Mouse (Mus musculus) liver, postnatal 0 days (tissue): Measurements from ENCODE around the gene Zfp36l2. TPM values are rescaled to one million over a fixed set of nuclear protein-coding genes. Genes with fewer than 3 reads are reported as not detected.

Experiments
- ATAC-seq: fragments of 200-750 bp; cut with Nextera tagmentation; 2 replicates; pipeline ENCODE4 v1.8.0; 2017; ENCODE audit warnings: mild to moderate bottlenecking, moderate library complexity
- DNase-seq: peaks from one replicate; pipeline ENCODE4 v3.0.0-alpha.2; 2016
- H3K27ac ChIP-seq: fragments of 300-500 bp; sonication (generic); 2 replicates; pipeline ENCODE4 v1.5.1; 2014; ENCODE audit warnings: antibody characterized with exemption, moderate library complexity, mild to moderate bottlenecking, low read depth
- H3K27me3 ChIP-seq: fragments of 300-500 bp; sonication (generic); 2 replicates; pipeline ENCODE4 v1.6.1; 2014; ENCODE audit warnings: low read length, control low read depth, mixed read lengths; ENCODE audit not compliant: insufficient read depth
- H3K36me3 ChIP-seq: fragments of 300-500 bp; sonication (generic); replicated peaks from 2 replicates; pipeline ENCODE4 v1.6.1; 2014; ENCODE audit warnings: mild to moderate bottlenecking, control low read depth, low read length, moderate library complexity, mixed read lengths; ENCODE audit not compliant: insufficient read depth
- H3K4me1 ChIP-seq: fragments of 300-500 bp; sonication (generic); 2 replicates; pipeline ENCODE4 v1.6.1; 2014; ENCODE audit warnings: antibody characterized with exemption, mild to moderate bottlenecking, control low read depth; ENCODE audit not compliant: insufficient read depth
- H3K4me2 ChIP-seq: fragments of 300-500 bp; sonication (generic); 2 replicates; pipeline ENCODE4 v1.6.1; 2014; ENCODE audit warnings: low read depth, mild to moderate bottlenecking, low read length, moderate library complexity, mixed read lengths
- H3K4me3 ChIP-seq: fragments of 300-500 bp; sonication (generic); 2 replicates; pipeline ENCODE4 v1.5.1; 2014; ENCODE audit warnings: low read depth, low read length
- H3K9ac ChIP-seq: fragments of 300-500 bp; sonication (generic); replicated peaks from 2 replicates; pipeline ENCODE4 v1.6.1; 2014; ENCODE audit warnings: mild to moderate bottlenecking, moderate library complexity
- H3K9me3 ChIP-seq: fragments of 300-500 bp; sonication (generic); 2 replicates; pipeline ENCODE4 v1.6.1; 2016; ENCODE audit warnings: mild to moderate bottlenecking, control low read depth, low read length, mixed read lengths
- CTCF ChIP-seq: sonication (generic); IDR thresholded peaks from 2 replicates; pipeline ENCODE4 v1.5.1; 2016; ENCODE audit warnings: antibody characterized with exemption, low read depth
- EP300 ChIP-seq: IDR thresholded peaks from 2 replicates; pipeline ENCODE4 v1.6.1; 2016; ENCODE audit warnings: antibody characterized with exemption, low read depth, mild to moderate bottlenecking
- WGBS: fragments of 180-500 bp; shearing (Covaris S2); extraction: QIAGEN DNeasy Blood & Tissue Kit; methylation state at CpG from one replicate; pipeline ENCODE4 v1.1.7; 2014; ENCODE audit not compliant: insufficient replicate concordance; 5-methylcytosine and 5-hydroxymethylcytosine counted together
- polyA plus RNA-seq: library from polyadenylated mRNA; unstranded; fragments of >200 nt; fragmentation: Nextera tagmentation; extraction: Ambion mirVana; gene quantifications from 2 replicates; pipeline ENCODE4 v1.2.1, GENCODE M21; 2015

The Zfp36l2 gene
- polyA plus RNA-seq, 1 experiment from 2014 or later, result 7.6 TPM

GRCm38 (mm10) chr17:84163066-84163785, 24.5 kb downstream of the Zfp36l2 start:
- H3K9me3 ChIP-seq, result no peaks in the 10 kb centered on the region
- TF ChIP-seq CTCF, result no peak
- TF ChIP-seq EP300, result no peak
- H3K4me3 ChIP-seq, result no peak overlapping the region
- 69% methylated on average over 12 of the region's 12 CpGs for WGBS
- H3K4me2 ChIP-seq, result no peak overlapping the region
- peak overlapping the region; percentile 44 for H3K27ac ChIP-seq
- no peak for DNase-seq
- no peaks in the 10 kb centered on the region for H3K36me3 ChIP-seq
- H3K9ac ChIP-seq, result no peak overlapping the region
- ATAC-seq, result no peak
- peaks cover 43% of the 10 kb centered on the region for H3K4me1 ChIP-seq
- H3K27me3 ChIP-seq, result no peaks in the 10 kb centered on the region

- TF ChIP-seq EP300, result no peak
- no peak for TF ChIP-seq CTCF
- Histone ChIP-seq H3K4me3 (no peak overlapping the region), H3K4me2 (no peak overlapping the region), H3K9me3 (no peaks in the 10 kb centered on the region), H3K27ac (peak overlapping the region; percentile 71), H3K36me3 (no peaks in the 10 kb centered on the region), H3K27me3 (no peaks in the 10 kb centered on the region), H3K4me1 (peaks cover 52% of the 10 kb centered on the region), H3K9ac (no peak overlapping the region)
- WGBS, result 83% methylated on average over 8 of the region's 8 CpGs
- no peak for DNase-seq
- no peak for ATAC-seq
Measured at GRCm38 (mm10) chr17:84162211-84162760, 25.5 kb downstream of the Zfp36l2 start.

GRCm38 (mm10) chr17:84161231-84161854, 26.4 kb downstream of the Zfp36l2 start:
- Histone ChIP-seq H3K9ac (0 out of 2 replicates have a peak overlapping the region, but pooled peaks have one; percentile 28), H3K27ac (peak overlapping the region; percentile 71), H3K27me3 (no peaks in the 10 kb centered on the region), H3K36me3 (no peaks in the 10 kb centered on the region), H3K4me2 (no peak overlapping the region), H3K4me1 (peaks cover 55% of the 10 kb centered on the region), H3K4me3 (no peak overlapping the region), H3K9me3 (no peaks in the 10 kb centered on the region)
- DNase-seq (peak; percentile 52), ATAC-seq (peak; percentile 35)
- TF ChIP-seq CTCF, result no peak
- peak; percentile 55 for TF ChIP-seq EP300
- WGBS, result 24% methylated on average over 6 of the region's 6 CpGs

DNA sequence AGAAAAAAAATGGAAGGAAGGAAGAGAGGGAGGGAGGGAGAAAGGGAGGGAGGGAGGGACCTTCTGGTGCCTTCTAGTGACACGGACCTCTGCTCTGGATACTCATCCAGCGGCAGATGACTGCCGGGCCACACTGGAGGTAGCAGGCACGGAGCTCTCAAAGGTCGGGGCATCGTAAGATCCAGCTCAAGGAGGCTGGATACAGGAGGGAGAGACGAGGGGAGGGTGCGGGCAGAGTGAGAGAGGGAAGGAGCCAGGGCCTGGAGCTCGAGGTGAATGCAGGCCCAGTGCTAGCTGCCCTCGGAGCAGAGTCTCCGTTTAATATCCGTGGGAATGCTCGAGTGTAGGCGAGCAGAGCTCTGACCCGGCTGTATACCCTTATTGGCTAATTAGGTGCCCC, 28.9 kb downstream of the Zfp36l2 start:
- Histone ChIP-seq H3K4me3 (no peak overlapping the region), H3K9ac (no peak overlapping the region), H3K4me1 (peaks cover 68% of the 10 kb centered on the region), H3K27ac (no peak overlapping the region), H3K9me3 (no peaks in the 10 kb centered on the region), H3K27me3 (no peaks in the 10 kb centered on the region), H3K36me3 (no peaks in the 10 kb centered on the region), H3K4me2 (no peak overlapping the region)
- 80% methylated on average over 15 of the region's 15 CpGs for WGBS
- no peak for TF ChIP-seq CTCF
- TF ChIP-seq EP300, result no peak
- no peak for DNase-seq
- ATAC-seq, result no peak

- no peak for DNase-seq
- H3K36me3 ChIP-seq, result no peaks in the 10 kb centered on the region
- H3K9ac ChIP-seq, result no peak overlapping the region
- WGBS, result 73% methylated on average over 12 of the region's 12 CpGs
- no peak overlapping the region for H3K4me2 ChIP-seq
- H3K27me3 ChIP-seq, result no peaks in the 10 kb centered on the region
- no peaks in the 10 kb centered on the region for H3K9me3 ChIP-seq
- no peak for ATAC-seq
- 0 out of 2 replicates have a peak overlapping the region, but pooled peaks have one; percentile 72 for H3K27ac ChIP-seq
- H3K4me1 ChIP-seq, result peaks cover 73% of the 10 kb centered on the region
- TF ChIP-seq EP300, result no peak
- no peak overlapping the region for H3K4me3 ChIP-seq
Measured at GRCm38 (mm10) chr17:84158461-84158795, 29.3 kb downstream of the Zfp36l2 start.

GRCm38 (mm10) chr17:84157743-84158460, 29.8 kb downstream of the Zfp36l2 start:
- Histone ChIP-seq H3K4me3 (no peak overlapping the region), H3K9me3 (no peaks in the 10 kb centered on the region), H3K27me3 (no peaks in the 10 kb centered on the region), H3K27ac (peak overlapping the region; percentile 72), H3K4me2 (peak overlapping the region; percentile 30; the same call in 1 of the 2 replicates), H3K4me1 (peaks cover 78% of the 10 kb centered on the region), H3K9ac (no peak overlapping the region), H3K36me3 (no peaks in the 10 kb centered on the region)
- TF ChIP-seq EP300, result no peak
- no peak for TF ChIP-seq CTCF
- no peak for ATAC-seq
- no peak for DNase-seq
- WGBS, result 64% methylated on average over 6 of the region's 6 CpGs
